Mouse (Mus musculus) ZHBTc4 (cell line): Measurements from ENCODE around the gene E2f4.

Experiments
- DNase-seq: peaks from one replicate; pipeline ENCODE4 v3.0.0-alpha.2; 2011; ENCODE audit warnings: low read depth, low spot score

E2f4 gene

GRCm38 (mm10) chr8:105315073-105315769 lies 17.8 kb downstream of the E2f4 start:
- no peak for DNase-seq

DNA sequence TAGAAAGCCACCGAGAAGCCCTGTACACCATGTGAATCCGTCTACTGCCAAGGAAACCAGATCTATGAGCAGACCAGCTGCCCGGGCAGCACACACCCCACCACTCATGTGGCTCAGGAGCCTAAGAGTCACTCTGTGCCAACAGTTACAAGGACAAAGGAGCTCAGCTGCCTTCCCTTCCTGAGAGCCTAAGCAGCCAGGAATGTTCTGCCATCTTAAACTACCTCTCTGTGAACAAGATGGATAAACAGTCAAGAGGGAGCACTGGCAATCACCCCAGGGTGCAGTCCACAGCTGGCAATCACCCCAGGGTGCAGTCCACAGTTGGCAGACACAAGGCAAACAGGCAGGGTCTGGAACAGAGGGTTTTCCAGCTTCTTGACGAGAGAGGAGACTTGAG lies 20.5 kb downstream of the E2f4 start:
- DNase-seq, result no peak

DNA sequence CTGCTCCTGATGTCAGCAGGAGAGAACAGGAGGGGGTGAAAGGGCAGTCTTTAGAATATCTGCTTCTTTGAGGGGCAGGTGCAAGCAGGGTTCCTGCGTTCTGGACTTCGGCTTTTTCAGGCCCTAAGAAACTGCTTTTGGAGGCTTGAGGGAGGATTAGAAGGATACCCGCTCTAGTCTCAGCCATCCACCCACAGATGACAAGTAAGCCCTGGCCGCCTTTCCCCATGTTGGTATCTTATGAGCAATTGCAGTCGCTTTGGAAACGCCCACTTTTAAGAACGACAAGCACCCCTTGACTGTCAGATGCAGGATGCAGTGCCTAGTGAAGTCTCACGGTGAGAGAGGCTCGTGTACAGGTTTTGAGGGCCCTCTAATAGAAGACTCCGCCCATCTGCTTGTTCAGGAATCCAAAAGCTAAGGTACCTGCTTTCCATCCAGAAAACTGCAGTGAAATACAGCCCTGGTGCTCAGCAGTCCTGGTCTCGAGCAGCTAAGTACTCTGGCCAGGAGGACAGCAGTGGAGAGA lies 21.3 kb downstream of the E2f4 start:
- no peak for DNase-seq

DNA sequence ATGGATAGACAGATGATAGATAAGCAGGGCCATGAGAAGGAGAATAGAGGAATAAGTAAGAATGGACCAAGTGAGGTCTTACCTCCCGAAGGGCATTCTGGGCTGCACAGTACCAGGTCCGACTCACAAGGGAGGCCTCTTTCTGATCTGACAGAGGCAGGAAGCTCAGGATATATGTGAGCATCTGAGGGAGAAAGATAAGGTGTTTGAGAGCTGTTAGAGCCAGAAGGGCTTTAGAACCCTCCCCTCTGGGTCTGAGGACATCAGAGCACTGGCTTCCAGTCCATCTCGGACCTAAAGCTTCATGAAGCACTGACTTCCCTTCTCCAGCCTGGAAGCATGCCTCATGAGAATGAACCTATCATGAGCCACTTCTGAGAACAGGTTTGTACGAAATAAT lies 25.7 kb downstream of the E2f4 start:
- no peak for DNase-seq

DNA sequence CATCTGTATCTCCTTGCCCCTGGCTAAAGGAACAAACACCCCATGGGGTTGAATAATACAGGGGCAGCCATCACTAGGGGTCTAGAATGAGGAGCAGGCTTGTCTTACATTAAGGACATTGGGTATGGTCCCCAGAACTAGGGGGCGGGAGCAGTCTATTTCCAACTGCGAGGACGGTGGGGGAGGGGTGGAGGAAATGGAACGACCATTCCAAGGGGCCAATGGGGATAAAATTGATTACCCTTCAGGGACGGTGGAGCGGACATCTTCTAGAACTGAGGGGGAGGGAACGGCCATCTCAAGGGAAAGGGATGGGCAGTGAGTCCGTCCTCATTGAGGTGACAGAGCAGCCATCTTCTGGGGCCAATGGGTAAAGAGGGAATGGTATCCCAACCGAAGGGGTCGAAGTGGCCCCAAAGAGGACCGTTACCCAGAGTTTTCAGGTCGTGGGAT lies 28.2 kb downstream of the E2f4 start:
- peak; percentile 29 for DNase-seq

- peak; percentile 99 for DNase-seq
Observed at GRCm38 (mm10) chr8:105326141-105326672, 28.7 kb downstream of the E2f4 start, which contains the start of the genes Lrrc29 and Tmem208. TSS of gene Lrrc29 (minus strand) at chr8:105326278. TSS of gene Tmem208 (plus strand) at chr8:105326354.

GRCm38 (mm10) chr8:105326968-105327367 lies 29.5 kb downstream of the E2f4 start:
- DNase-seq, result no peak

- no peak for DNase-seq
Observed at GRCm38 (mm10) chr8:105330325-105330724, 32.9 kb downstream of the E2f4 start.

DNA sequence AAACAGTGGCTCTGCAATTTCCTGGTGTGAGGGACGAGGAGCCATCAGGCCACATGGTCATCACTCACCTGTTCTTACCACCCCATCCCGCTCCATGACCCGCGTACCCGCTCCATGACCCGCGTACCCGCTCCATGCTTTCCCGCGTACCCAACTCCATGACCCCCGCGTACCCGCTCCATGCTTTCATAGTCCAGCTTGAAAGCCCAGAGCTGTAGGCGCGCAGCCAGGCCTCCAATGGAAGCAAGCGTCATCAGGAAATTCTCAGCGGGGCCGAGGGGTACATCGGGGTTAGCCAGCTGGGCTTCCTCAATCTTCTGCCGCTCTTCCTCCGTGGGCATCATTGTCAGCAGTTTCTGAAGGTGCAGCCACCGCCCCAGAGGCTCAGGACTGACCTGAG lies 34.0 kb downstream of the E2f4 start:
- no peak for DNase-seq

GRCm38 (mm10) chr8:105331931-105332330 lies 34.5 kb downstream of the E2f4 start:
- DNase-seq, result no peak

DNA sequence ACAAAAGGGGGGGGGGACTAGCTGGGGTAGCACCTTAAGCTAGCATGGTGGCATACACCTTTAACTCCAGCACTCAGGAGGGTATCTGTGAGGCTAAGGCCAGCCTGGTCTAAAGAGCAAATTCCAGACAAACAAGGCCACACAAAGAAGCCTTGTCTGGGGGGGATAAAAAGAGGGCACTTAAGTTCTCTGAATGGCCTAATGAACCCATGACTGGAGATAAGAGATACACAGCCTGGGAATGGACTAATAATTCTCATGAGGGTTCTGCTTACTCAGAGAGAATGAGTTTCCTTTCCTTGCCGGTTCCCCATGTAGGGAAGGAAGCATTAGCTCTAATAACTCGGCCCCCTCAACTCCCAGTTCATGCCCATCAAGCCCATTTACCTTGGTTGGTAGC lies 35.1 kb downstream of the E2f4 start:
- no peak for DNase-seq

DNA sequence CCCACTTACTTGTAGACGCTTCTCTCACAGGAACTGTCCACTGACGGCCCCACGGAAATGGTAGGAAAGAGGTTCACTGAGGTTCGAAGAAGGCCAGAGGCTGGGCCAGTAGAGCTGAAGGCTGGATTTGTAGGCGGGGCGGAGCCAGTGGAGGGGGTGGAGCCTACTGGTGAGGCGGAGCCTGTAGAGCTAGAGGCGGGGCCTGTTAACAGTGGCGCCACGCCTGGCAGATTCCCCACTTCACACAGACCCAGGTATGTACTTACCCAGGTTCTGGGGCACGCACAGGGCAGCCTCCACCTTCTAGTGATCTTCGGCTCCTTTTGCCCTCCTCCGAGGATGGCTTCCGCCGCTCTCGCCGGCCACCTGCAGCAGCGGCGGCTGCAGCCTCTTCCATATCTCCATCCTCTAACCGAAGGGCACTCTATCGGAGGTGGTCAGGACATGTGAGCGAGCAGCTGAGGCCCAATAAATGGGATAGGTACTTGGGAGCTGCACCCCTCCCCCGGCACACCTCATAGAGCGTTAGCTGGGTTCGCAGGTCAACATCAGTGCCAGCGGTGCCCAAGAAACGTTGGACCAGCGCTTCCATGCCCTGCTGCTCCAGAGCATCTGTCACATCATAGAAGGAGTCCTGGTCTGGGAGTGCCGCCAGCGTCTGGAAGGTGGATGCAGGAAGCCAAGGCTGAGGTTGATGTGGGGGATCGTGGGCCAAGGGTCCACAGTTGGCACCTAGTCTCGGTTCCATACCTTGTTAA lies 39.1 kb downstream of the E2f4 start:
- peak; percentile 90 for DNase-seq

GRCm38 (mm10) chr8:105338992-105339391 lies 41.5 kb downstream of the E2f4 start:
- no peak for DNase-seq

GRCm38 (mm10) chr8:105339886-105340635 lies 42.6 kb downstream of the E2f4 start:
- no peak for DNase-seq

DNA sequence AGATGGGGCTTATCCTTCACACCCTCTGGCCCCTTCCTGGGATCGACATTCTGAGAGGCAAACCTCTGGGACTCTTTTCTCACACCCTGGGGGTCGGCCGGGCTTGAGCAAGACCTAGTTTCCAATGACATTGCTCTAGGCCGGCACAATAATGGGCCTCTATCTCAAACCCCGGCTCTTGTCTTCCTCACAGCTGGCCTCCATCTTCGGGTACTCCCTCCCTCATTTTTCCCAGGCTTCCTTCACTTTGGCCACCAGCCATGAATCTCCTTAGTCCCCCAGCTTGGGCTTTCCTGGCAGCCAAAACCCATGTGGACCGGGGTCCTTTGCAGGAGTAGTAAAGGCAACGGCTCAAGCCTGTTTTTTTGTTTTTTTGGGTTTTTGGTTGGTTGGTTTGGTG lies 43.9 kb downstream of the E2f4 start:
- no peak for DNase-seq

GRCm38 (mm10) chr8:105342768-105343167 lies 45.3 kb downstream of the E2f4 start:
- no peak for DNase-seq

DNA sequence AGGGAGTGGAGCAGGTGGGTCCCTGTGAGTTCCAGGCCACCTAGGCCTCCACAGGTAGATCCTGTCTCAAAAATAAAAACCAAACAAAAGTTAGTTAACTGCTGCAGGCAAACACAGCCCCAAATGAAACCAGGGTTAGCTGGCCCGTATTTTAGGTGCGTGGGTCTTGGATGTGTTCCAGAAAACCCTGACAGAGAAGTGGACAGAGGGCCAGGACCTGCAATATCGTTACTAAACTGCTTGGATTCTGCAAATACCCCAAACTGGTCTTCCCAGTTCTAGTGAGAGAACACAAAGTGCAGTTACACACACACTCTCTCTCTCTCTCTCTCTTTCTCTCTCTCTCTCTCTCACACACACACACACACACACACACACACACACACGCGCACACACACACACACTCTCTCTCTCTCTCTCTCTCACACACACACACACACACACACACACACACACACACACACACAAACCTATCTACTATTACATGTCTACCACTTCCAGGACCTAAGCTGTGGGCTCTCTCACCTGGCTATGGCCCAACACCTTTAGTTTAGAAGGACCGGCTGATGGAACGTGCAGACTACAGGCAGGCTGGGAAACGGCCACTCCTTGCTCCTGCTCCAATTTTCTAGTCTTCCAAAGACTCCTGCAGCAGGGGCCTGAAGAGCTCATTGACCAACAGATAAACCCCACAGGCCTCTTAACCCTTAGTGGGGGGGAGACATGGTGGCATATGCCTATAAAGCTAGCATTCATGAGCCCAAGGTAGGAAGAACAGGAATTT lies 46.5 kb downstream of the E2f4 start:
- no peak for DNase-seq

GRCm38 (mm10) chr8:105345061-105345975 lies 47.9 kb downstream of the E2f4 start:
- DNase-seq, result no peak

DNA sequence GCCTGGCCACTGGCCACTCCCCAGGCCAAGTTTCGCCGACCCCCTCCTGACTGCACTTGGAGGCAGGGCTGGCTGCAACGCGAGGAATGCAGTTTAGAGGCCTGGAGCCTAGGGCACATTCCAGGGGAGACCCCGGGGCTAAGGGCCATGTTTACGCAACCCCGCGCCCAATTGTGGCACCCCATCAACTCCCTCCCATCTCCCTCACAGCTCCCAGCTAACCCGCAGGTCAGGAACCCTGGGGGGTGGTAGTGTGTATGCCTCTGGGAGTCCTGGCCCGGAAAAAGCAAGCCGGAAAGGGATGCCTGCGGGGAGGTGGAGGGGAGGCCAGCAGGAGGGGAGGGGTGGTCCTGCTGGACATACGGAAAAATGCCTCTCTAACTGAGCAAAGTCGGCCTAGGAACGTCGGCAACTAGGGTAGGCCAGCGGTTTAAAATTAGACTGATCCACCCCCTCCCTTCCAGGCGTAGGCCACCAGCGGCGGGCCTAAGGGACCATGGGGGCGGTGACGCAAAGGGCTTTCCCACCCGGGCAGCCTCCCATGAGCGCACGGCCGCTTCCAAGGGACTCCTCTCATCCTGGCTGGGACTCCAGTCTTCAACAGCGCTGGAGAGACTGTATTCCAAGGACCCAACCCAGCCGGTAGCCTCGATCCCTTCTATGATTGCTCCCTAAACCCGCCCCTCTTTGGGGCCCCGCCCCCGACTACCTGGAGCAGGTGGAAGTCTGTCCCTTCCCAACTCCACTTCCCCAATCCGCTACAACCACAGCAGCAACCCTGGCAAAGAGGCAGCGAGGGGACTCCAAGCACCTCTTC lies 49.4 kb downstream of the E2f4 start:
- DNase-seq, result peak; percentile 70
